Mouse (Mus musculus): ENCODE measurements around the gene Plxna2. TPM values are rescaled to one million over a fixed set of nuclear protein-coding genes. Genes with fewer than 3 reads are reported as not detected.

Gene Plxna2
- total and polyA plus RNA-seq, 3 experiments: under 0.01 to 0.03 TPM; not detected in 1

GRCm38 (mm10) chr1:194815547-194815946, 197.5 kb downstream of the Plxna2 start (continued):
- TF ChIP-seq ETS1 (IDR thresholded peaks at IDR 0.05; ENCODE audit: low read depth, low read length) (peak; percentile 96), MYB (IDR thresholded peaks at IDR 0.05; ENCODE audit: low read depth, low read length) (peak; percentile 99), CTCF (IDR thresholded peaks at IDR 0.05 in 2 of 3, conservative IDR thresholded peaks at IDR 0.05 in 1 of 3; ENCODE audit: control insufficient read depth in 1 of 3, insufficient read depth in 1 of 3, low read depth in 2 of 3, low read length in 3 of 3, poor library complexity in 1 of 3, severe bottlenecking in 1 of 3) (no peak), USF1 (IDR thresholded peaks at IDR 0.05; ENCODE audit: low read depth, low read length) (no peak), CHD1 (IDR thresholded peaks at IDR 0.05; ENCODE audit: low read depth, low read length) (no peak), EP300 (IDR thresholded peaks at IDR 0.05; ENCODE audit: low read depth in 1 of 2, low read length in 2 of 2) (peak; percentile 99), E2F4 (IDR thresholded peaks at IDR 0.05; ENCODE audit: borderline replicate concordance, low read depth, low read length) (no peak), RCOR1 (IDR thresholded peaks at IDR 0.05; ENCODE audit: low read depth, low read length) (peak; percentile 96), USF2 (IDR thresholded peaks at IDR 0.05; ENCODE audit: borderline replicate concordance in 1 of 2, insufficient read depth in 1 of 2, low read depth in 1 of 2, low read length in 2 of 2) (no peak), HCFC1 (IDR thresholded peaks at IDR 0.05; ENCODE audit: low read depth, low read length) (no peak), ZNF384 (IDR thresholded peaks at IDR 0.05; ENCODE audit: low read depth, low read length) (no peak), TCF12 (IDR thresholded peaks at IDR 0.05; ENCODE audit: low read depth, low read length) (peak; percentile 99), CHD2 (IDR thresholded peaks at IDR 0.05; ENCODE audit: low read length) (no peak), NRF1 (IDR thresholded peaks at IDR 0.05; ENCODE audit: insufficient read depth, low read depth, low read length, poor library complexity, severe bottlenecking) (no peak), SMC3 (IDR thresholded peaks at IDR 0.05; ENCODE audit: low read depth, low read length) (0 out of 2 replicates have a peak, but pooled peaks have one; percentile 12), POLR2AphosphoS2 (IDR thresholded peaks at IDR 0.05; ENCODE audit: low read length) (no peak; the same call in 1 of the 2 replicates), TBP (IDR thresholded peaks at IDR 0.05; ENCODE audit: low read depth, low read length) (no peak)

- Histone ChIP-seq H3K4me3 (ENCODE audit: control insufficient read depth in 1 of 2, insufficient read depth in 1 of 2, low read depth in 2 of 2, low read length in 2 of 2) (no peak overlapping the region), H3K4me1 (ENCODE audit: control insufficient read depth in 1 of 2, insufficient read depth in 2 of 2, low read length in 2 of 2) (peaks cover 23 to 27% of the 10 kb centered on the region in 2 experiments), H3K9ac (ENCODE audit: control insufficient read depth, low read depth, low read length, poor library complexity, severe bottlenecking) (no peak overlapping the region), H3K27ac (ENCODE audit: control insufficient read depth, low read depth, low read length) (no peak overlapping the region), H3K79me2 (ENCODE audit: control insufficient read depth, insufficient read depth, low read length, poor library complexity) (no peaks in the 10 kb centered on the region), H3K9me3 (replicated peaks; ENCODE audit: insufficient read depth, low read length) (no peaks in the 10 kb centered on the region), H3K27me3 (ENCODE audit: control insufficient read depth in 1 of 2, insufficient read depth in 2 of 2, low read length in 2 of 2) (0 out of 4 replicates have a peak, but pooled peaks cover 0 to 1% of the 10 kb centered on the region in 2 experiments), H3K36me3 (ENCODE audit: control insufficient read depth in 1 of 2, insufficient read depth in 2 of 2, low read length in 2 of 2) (peaks cover 0 to 25% of the 10 kb centered on the region in 2 experiments; a peak in 2 of 4 replicates)
- TF ChIP-seq SIN3A (IDR thresholded peaks at IDR 0.05; ENCODE audit: low read length): peak; percentile 53
- peak in 2 of 3 experiments; percentile 92 to 98 for TF ChIP-seq CTCF (IDR thresholded peaks at IDR 0.05 in 2 of 3, conservative IDR thresholded peaks at IDR 0.05 in 1 of 3; ENCODE audit: control insufficient read depth in 1 of 3, insufficient read depth in 1 of 3, low read depth in 2 of 3, low read length in 3 of 3, poor library complexity in 1 of 3, severe bottlenecking in 1 of 3)
- no peak for TF ChIP-seq RCOR1 (IDR thresholded peaks at IDR 0.05; ENCODE audit: low read depth, low read length)
- TF ChIP-seq KAT2A (conservative IDR thresholded peaks at IDR 0.05; ENCODE audit: low read depth, low read length): no peak
- no peak for TF ChIP-seq NRF1 (IDR thresholded peaks at IDR 0.05; ENCODE audit: insufficient read depth, low read depth, low read length, poor library complexity, severe bottlenecking)
- TF ChIP-seq SMC3 (IDR thresholded peaks at IDR 0.05; ENCODE audit: low read depth, low read length): peak; percentile 95
- peak; percentile 96 for TF ChIP-seq MXI1 (IDR thresholded peaks at IDR 0.05; ENCODE audit: low read depth, low read length)
- TF ChIP-seq ZC3H11A (IDR thresholded peaks at IDR 0.05; ENCODE audit: low read depth, low read length): peak; percentile 97
- TF ChIP-seq POLR2AphosphoS5 (IDR thresholded peaks at IDR 0.05; ENCODE audit: borderline replicate concordance, low read depth, low read length): no peak
- TF ChIP-seq BHLHE40 (IDR thresholded peaks at IDR 0.05; ENCODE audit: borderline replicate concordance, low read depth, low read length): peak; percentile 97
- TF ChIP-seq MAX (IDR thresholded peaks at IDR 0.05; ENCODE audit: low read length): peak; percentile 94
- no peak; a peak in 1 of 4 replicates for TF ChIP-seq EP300 (IDR thresholded peaks at IDR 0.05; ENCODE audit: low read depth in 1 of 2, low read length in 2 of 2)
- TF ChIP-seq TAL1 (IDR thresholded peaks at IDR 0.05; ENCODE audit: low read length): no peak
- TF ChIP-seq ETS1 (IDR thresholded peaks at IDR 0.05; ENCODE audit: low read depth, low read length): 0 out of 2 replicates have a peak, but pooled peaks have one; percentile 14
- TF ChIP-seq NELFE (IDR thresholded peaks at IDR 0.05; ENCODE audit: low read depth, low read length): no peak
- TF ChIP-seq POLR2A (IDR thresholded peaks at IDR 0.05; ENCODE audit: control insufficient read depth in 1 of 2, insufficient read depth in 1 of 2, low read depth in 1 of 2, low read length in 2 of 2, poor library complexity in 1 of 2): no peak
- TF ChIP-seq MYC (IDR thresholded peaks at IDR 0.05; ENCODE audit: low read depth, low read length): peak; percentile 98
- TF ChIP-seq GABPA (IDR thresholded peaks at IDR 0.05; ENCODE audit: low read depth, low read length): no peak
- TF ChIP-seq GATA1 (IDR thresholded peaks at IDR 0.05; ENCODE audit: low read depth, low read length): 0 out of 2 replicates have a peak, but pooled peaks have one; percentile 16
- DNase-seq (ENCODE audit: low read depth, low spot score): peak; percentile 92
These were observed 198.9 kb downstream of the Plxna2 start for GRCm38 (mm10) chr1:194816913-194817312.

Measured in MEL (cell line).